Mouse (Mus musculus) neutrophil, adult 83 days (primary cell): ENCODE results near the gene Wdr4. TPM values are rescaled to one million over a fixed set of nuclear protein-coding genes. Genes with fewer than 3 reads are reported as not detected.

Source experiments
- total RNA-seq, 2 experiments: library from RNA; stranded (reverse); gene quantifications; one replicate each; pipeline ENCODE4 v1.2.4; 2023

Wdr4 gene
- total RNA-seq = 10 to 100 TPM in 1 of 2 experiments, 1 to 10 TPM in 1; 8.4 to 10.2 TPM

GRCm38 (mm10) chr17:31519946-31520838, at the start of gene Wdr4, which contains the start of gene Ndufv3:
TSS of gene Wdr4 (minus strand) at chr17:31519980.
TSS of gene Ndufv3 (plus strand) at chr17:31520115.

GRCm38 (mm10) chr17:31564015-31564857, 44.5 kb upstream of the Wdr4 start, which contains the start of gene Pknox1:
TSS of gene Pknox1 (plus strand) at chr17:31564734.

Other genes with a start within 250 kb of the Wdr4 start
- gene Rsph1, start 242.6 kb downstream of the Wdr4 start, total RNA-seq = 1 to 10 TPM; 2.8 to 4.0 TPM
- gene Slc37a1, start 233.2 kb downstream of the Wdr4 start, total RNA-seq = 10 to 100 TPM; 25.4 to 35.6 TPM
- not detected for gene Pde9a, start 133.8 kb downstream of the Wdr4 start, total RNA-seq
- 100 to 1,000 TPM; 101 to 102 TPM for gene Ndufv3, start 135 bp upstream of the Wdr4 start, total RNA-seq
- gene Pknox1, start 44.8 kb upstream of the Wdr4 start, total RNA-seq = 10 to 100 TPM; 65.7 to 71.0 TPM
- under 1 TPM; 0.53 to 0.59 TPM for gene Cbs, start 117.3 kb upstream of the Wdr4 start, total RNA-seq
- 100 to 1,000 TPM; 176 to 196 TPM for gene U2af1, start 138.9 kb upstream of the Wdr4 start, total RNA-seq
- not detected for gene Cryaa, start 157.8 kb upstream of the Wdr4 start, total RNA-seq